Mouse (Mus musculus): ENCODE results near the gene Pef1. TPM values are rescaled to one million over a fixed set of nuclear protein-coding genes. Genes with fewer than 3 reads are reported as not detected.

The Pef1 gene
- total RNA-seq (2021) = 10 to 100 TPM; 37.3 to 37.5 TPM
- long read RNA-seq, experiment 1, transcript Pef1-201 (5 exons, 1,551 nt) = major isoform, 22 of 26 reads
- long read RNA-seq, experiment 1, partial matches to known transcripts = 2 of 26 reads
- long read RNA-seq, experiment 1, other reads (novel, unspliced or antisense) = 2 of 26 reads
- long read RNA-seq, experiment 2, transcript Pef1-201 (5 exons, 1,551 nt) = major isoform, 32 of 35 reads
- long read RNA-seq, experiment 2, partial matches to known transcripts = 3 of 35 reads
- long read RNA-seq, experiment 2, other reads (novel, unspliced or antisense) = 0 of 35 reads

GRCm38 (mm10) chr4:130102111-130102651, at the start of gene Pef1:
TSS of gene Pef1 (plus strand) at chr4:130102558.
- DNase-seq = no peak
- intact Hi-C loops (cut with DNase I) = no loop called here
- TF ChIP-seq CTCF (IDR thresholded peaks at IDR 0.05) = no peak
- no peak within 1 kb of the TSS for H3K4me3 ChIP-seq
- no peak within 1 kb of the TSS for H3K27ac ChIP-seq

GRCm38 (mm10) chr4:130053111-130053510, 49.2 kb upstream of the Pef1 start:
- intact Hi-C loops (cut with DNase I) = no loop called here
- Histone ChIP-seq H3K4me3 (no peak overlapping the region), H3K27ac (no peak overlapping the region)
- DNase-seq = no peak
- no peak for TF ChIP-seq CTCF (IDR thresholded peaks at IDR 0.05)

GRCm38 (mm10) chr4:130054727-130055126, 47.6 kb upstream of the Pef1 start:
- intact Hi-C loops (cut with DNase I) = no loop called here

GRCm38 (mm10) chr4:130055160-130056010, 47.0 kb upstream of the Pef1 start:
- intact Hi-C loops (cut with DNase I) = no loop called here
- no peak for DNase-seq
- no peak overlapping the region for H3K27ac ChIP-seq
- H3K4me3 ChIP-seq = no peak overlapping the region
- TF ChIP-seq CTCF (IDR thresholded peaks at IDR 0.05) = no peak

More at GRCm38 (mm10) chr4:130054727-130055126, 47.6 kb upstream of the Pef1 start:
- Histone ChIP-seq H3K4me3 (no peak overlapping the region), H3K27ac (no peak overlapping the region)
- TF ChIP-seq CTCF (IDR thresholded peaks at IDR 0.05) = no peak
- no peak for DNase-seq

GRCm38 (mm10) chr4:130056011-130056322, 46.4 kb upstream of the Pef1 start:
- DNase-seq = no peak
- intact Hi-C loops (cut with DNase I) = no loop called here
- no peak overlapping the region for H3K27ac ChIP-seq
- TF ChIP-seq CTCF (IDR thresholded peaks at IDR 0.05) = no peak
- H3K4me3 ChIP-seq = no peak overlapping the region

GRCm38 (mm10) chr4:130056471-130056870, 45.9 kb upstream of the Pef1 start:
- intact Hi-C loops (cut with DNase I) = no loop called here
- TF ChIP-seq CTCF (IDR thresholded peaks at IDR 0.05) = no peak
- Histone ChIP-seq H3K4me3 (no peak overlapping the region), H3K27ac (no peak overlapping the region)
- DNase-seq = no peak

GRCm38 (mm10) chr4:130060937-130061336, 41.4 kb upstream of the Pef1 start:
- TF ChIP-seq CTCF (IDR thresholded peaks at IDR 0.05) = no peak
- intact Hi-C loops (cut with DNase I) = no loop called here

GRCm38 (mm10) chr4:130063191-130063590, 39.2 kb upstream of the Pef1 start:
- no peak for DNase-seq
- H3K4me3 ChIP-seq = no peak overlapping the region
- intact Hi-C loops (cut with DNase I) = no loop called here
- H3K27ac ChIP-seq = no peak overlapping the region
- TF ChIP-seq CTCF (IDR thresholded peaks at IDR 0.05) = no peak

More at GRCm38 (mm10) chr4:130060937-130061336, 41.4 kb upstream of the Pef1 start:
- Histone ChIP-seq H3K4me3 (no peak overlapping the region), H3K27ac (no peak overlapping the region)
- no peak for DNase-seq

- no peak overlapping the region for H3K4me3 ChIP-seq
- TF ChIP-seq CTCF (IDR thresholded peaks at IDR 0.05) = peak; percentile 68
- DNase-seq = peak; percentile 45
- H3K27ac ChIP-seq = no peak overlapping the region
- intact Hi-C loops (cut with DNase I) = no loop called here
Observed at GRCm38 (mm10) chr4:130066816-130067215, 35.5 kb upstream of the Pef1 start.

- Histone ChIP-seq H3K27ac (no peak overlapping the region), H3K4me3 (no peak overlapping the region)
- no peak for DNase-seq
- no peak for TF ChIP-seq CTCF (IDR thresholded peaks at IDR 0.05)
- intact Hi-C loops (cut with DNase I) = no loop called here
Observed at GRCm38 (mm10) chr4:130070523-130070922, 31.8 kb upstream of the Pef1 start.

- Histone ChIP-seq H3K4me3 (no peak overlapping the region), H3K27ac (no peak overlapping the region)
- no peak for TF ChIP-seq CTCF (IDR thresholded peaks at IDR 0.05)
- intact Hi-C loops (cut with DNase I) = no loop called here
- no peak for DNase-seq
Observed at GRCm38 (mm10) chr4:130071758-130072157, 30.6 kb upstream of the Pef1 start.

GRCm38 (mm10) chr4:130073367-130073766, 29.0 kb upstream of the Pef1 start:
- TF ChIP-seq CTCF (IDR thresholded peaks at IDR 0.05) = no peak
- intact Hi-C loops (cut with DNase I) = no loop called here
- no peak for DNase-seq

More at GRCm38 (mm10) chr4:130073367-130073766, 29.0 kb upstream of the Pef1 start:
- H3K4me3 ChIP-seq = no peak overlapping the region
- H3K27ac ChIP-seq = no peak overlapping the region
